Mouse (Mus musculus): ENCODE data around the gene Notum. TPM values are rescaled to one million over a fixed set of nuclear protein-coding genes. Genes with fewer than 3 reads are reported as not detected.

Notum gene
- polyA plus RNA-seq, 1 experiment = 0.24 TPM

DNA sequence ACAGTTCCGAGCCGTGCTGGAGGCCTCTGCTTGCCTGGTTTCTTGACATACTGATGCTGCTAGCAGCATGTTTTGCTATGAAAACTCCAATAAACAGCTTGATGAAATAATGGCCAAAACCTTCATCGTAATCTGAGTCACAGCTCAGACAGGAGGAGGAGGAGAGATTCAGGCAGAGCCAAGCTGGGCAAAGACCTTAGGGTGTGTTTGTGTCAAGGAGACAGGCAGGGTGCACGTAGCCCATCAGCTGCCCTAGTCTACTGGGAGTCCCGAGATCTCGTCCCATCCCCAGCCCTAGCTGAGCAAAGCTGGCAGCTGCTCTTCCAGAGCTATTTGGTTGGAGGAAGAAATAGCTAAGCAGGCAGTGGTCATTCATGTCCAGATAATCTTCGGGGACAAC is 55.3 kb downstream of the Notum start:
- H3K4me3 ChIP-seq (ENCODE audit: control insufficient read depth, insufficient read depth, low read length) = no peak overlapping the region
- no peak for TF ChIP-seq POLR2A (IDR thresholded peaks at IDR 0.05; ENCODE audit: control insufficient read depth, extremely low read depth, insufficient read depth, low read length, poor library complexity)
- no peak for TF ChIP-seq CTCF (IDR thresholded peaks at IDR 0.05; ENCODE audit: borderline replicate concordance, control insufficient read depth, extremely low read depth, insufficient read depth, low read length, poor library complexity)
- H3K27me3 ChIP-seq (ENCODE audit: control insufficient read depth, insufficient read depth, low read length) = no peaks in the 10 kb centered on the region
- DNase-seq = no peak
- 96% methylated on average over 7 of the region's 7 CpGs for WGBS
- H3K27ac ChIP-seq (ENCODE audit: control insufficient read depth, insufficient read depth, low read length) = no peak overlapping the region
- H3K36me3 ChIP-seq (ENCODE audit: control insufficient read depth, insufficient read depth, low read length) = peaks cover 15% of the 10 kb centered on the region
- H3K4me1 ChIP-seq (replicated peaks; ENCODE audit: control insufficient read depth, insufficient read depth, low read length) = peaks cover 2% of the 10 kb centered on the region; the same call in 1 of the 2 replicates

Other genes with a start within 250 kb of the Notum start
- 71.4 and 86.4 TPM in 2 replicates for gene Nploc4, start 223.5 kb downstream of the Notum start, polyA plus RNA-seq (2012; rRNA removed)
- gene Tspan10, start 218.5 kb downstream of the Notum start, polyA plus RNA-seq (2012; rRNA removed) = 16.8 and 24.0 TPM in 2 replicates
- 0.55 and 0.64 TPM in 2 replicates for gene Pde6g, start 207.7 kb downstream of the Notum start, polyA plus RNA-seq (2012; rRNA removed)
- gene Oxld1, start 203.1 kb downstream of the Notum start, polyA plus RNA-seq (2012; rRNA removed) = 15.5 and 17.3 TPM in 2 replicates
- 25.6 and 30.1 TPM in 2 replicates for gene Ccdc137, start 203.1 kb downstream of the Notum start, polyA plus RNA-seq (2012; rRNA removed)
- 25.9 and 28.4 TPM in 2 replicates for gene Arl16, start 193.6 kb downstream of the Notum start, polyA plus RNA-seq (2012; rRNA removed)
- 89.6 and 92.3 TPM in 2 replicates for gene Mrpl12, start 176.6 kb downstream of the Notum start, polyA plus RNA-seq (2012; rRNA removed)
- 102 and 103 TPM in 2 replicates for gene Slc25a10, start 169.3 kb downstream of the Notum start, polyA plus RNA-seq (2012; rRNA removed)
- 1.0 TPM in 2 replicates for gene Gcgr, start 130.5 kb downstream of the Notum start, polyA plus RNA-seq (2012; rRNA removed)
- gene Mcrip1, start 111.4 kb downstream of the Notum start, polyA plus RNA-seq (2012; rRNA removed) = 167 and 191 TPM in 2 replicates
- 5.0 and 6.4 TPM in 2 replicates for gene Ppp1r27, start 110.0 kb downstream of the Notum start, polyA plus RNA-seq (2012; rRNA removed)
- gene P4hb, start 87.9 kb downstream of the Notum start, polyA plus RNA-seq (2012; rRNA removed) = 125 and 139 TPM in 2 replicates
- gene Arhgdia, start 79.6 kb downstream of the Notum start, polyA plus RNA-seq (2012; rRNA removed) = 1,184 and 1,219 TPM in 2 replicates
- gene Alyref, start 62.8 kb downstream of the Notum start, polyA plus RNA-seq (2012; rRNA removed) = 60.9 and 74.6 TPM in 2 replicates
- gene Anapc11, start 62.8 kb downstream of the Notum start, polyA plus RNA-seq (2012; rRNA removed) = 127 and 140 TPM in 2 replicates
- 2.2 and 2.8 TPM in 2 replicates for gene Npb, start 52.7 kb downstream of the Notum start, polyA plus RNA-seq (2012; rRNA removed)
- gene Pcyt2, start 43.2 kb downstream of the Notum start, polyA plus RNA-seq (2012; rRNA removed) = 247 and 260 TPM in 2 replicates
- 169 and 184 TPM in 2 replicates for gene Sirt7, start 35.9 kb downstream of the Notum start, polyA plus RNA-seq (2012; rRNA removed)
- 33.6 and 35.5 TPM in 2 replicates for gene Mafg, start 27.6 kb downstream of the Notum start, polyA plus RNA-seq (2012; rRNA removed)
- 2.8 and 3.4 TPM in 2 replicates for gene Pycr1, start 17.4 kb downstream of the Notum start, polyA plus RNA-seq (2012; rRNA removed)
- 1.2 and 3.2 TPM in 2 replicates for gene Myadml2, start 13.0 kb downstream of the Notum start, polyA plus RNA-seq (2012; rRNA removed)
- gene Aspscr1, start 11.8 kb upstream of the Notum start, polyA plus RNA-seq (2012; rRNA removed) = 170 and 183 TPM in 2 replicates
- 103 and 112 TPM in 2 replicates for gene Cenpx, start 52.6 kb upstream of the Notum start, polyA plus RNA-seq (2012; rRNA removed)
- gene Lrrc45, start 52.8 kb upstream of the Notum start, polyA plus RNA-seq (2012; rRNA removed) = 69.2 and 77.3 TPM in 2 replicates
- 22.8 and 26.3 TPM in 2 replicates for gene Rac3, start 60.3 kb upstream of the Notum start, polyA plus RNA-seq (2012; rRNA removed)
- 78.4 and 126 TPM in 2 replicates for gene Dcxr, start 66.1 kb upstream of the Notum start, polyA plus RNA-seq (2012; rRNA removed)
- 426 and 617 TPM in 2 replicates for gene Cbr2, start 70.9 kb upstream of the Notum start, polyA plus RNA-seq (2012; rRNA removed)
- 3.3 and 4.5 TPM in 2 replicates for gene Hmga1b, start 101.6 kb upstream of the Notum start, polyA plus RNA-seq (2012; rRNA removed)
- 87.4 and 102 TPM in 2 replicates for gene Rfng, start 123.0 kb upstream of the Notum start, polyA plus RNA-seq (2012; rRNA removed)
- gene Gps1, start 123.1 kb upstream of the Notum start, polyA plus RNA-seq (2012; rRNA removed) = 171 and 193 TPM in 2 replicates
- 65.8 and 70.3 TPM in 2 replicates for gene Dus1l, start 135.2 kb upstream of the Notum start, polyA plus RNA-seq (2012; rRNA removed)
- 973 and 1,776 TPM in 2 replicates for gene Fasn, start 163.4 kb upstream of the Notum start, polyA plus RNA-seq (2012; rRNA removed)

Data from thymus, adult 2 months (tissue).